Mouse (Mus musculus) adrenal gland, adult 2 months (tissue): ENCODE results near the gene Psma4. TPM values are rescaled to one million over a fixed set of nuclear protein-coding genes. Genes with fewer than 3 reads are reported as not detected.

Source experiments
- DNase-seq: peaks from one replicate; pipeline ENCODE4 v3.0.0; 2021
- polyA plus RNA-seq: library from polyadenylated mRNA; depleted of rRNA; stranded (reverse); fragments of >200 nt; gene quantifications from 2 replicates; pipeline ENCODE4 v1.2.3, GENCODE M21; 2012; rRNA removed
- total RNA-seq, 2 experiments: library from RNA; stranded (reverse); gene quantifications; 2 replicates each; pipeline ENCODE4 v1.2.3; 2021

Gene Psma4
- total and polyA plus RNA-seq, 3 experiments: 15.1 to 183 (median 167) TPM

DNA sequence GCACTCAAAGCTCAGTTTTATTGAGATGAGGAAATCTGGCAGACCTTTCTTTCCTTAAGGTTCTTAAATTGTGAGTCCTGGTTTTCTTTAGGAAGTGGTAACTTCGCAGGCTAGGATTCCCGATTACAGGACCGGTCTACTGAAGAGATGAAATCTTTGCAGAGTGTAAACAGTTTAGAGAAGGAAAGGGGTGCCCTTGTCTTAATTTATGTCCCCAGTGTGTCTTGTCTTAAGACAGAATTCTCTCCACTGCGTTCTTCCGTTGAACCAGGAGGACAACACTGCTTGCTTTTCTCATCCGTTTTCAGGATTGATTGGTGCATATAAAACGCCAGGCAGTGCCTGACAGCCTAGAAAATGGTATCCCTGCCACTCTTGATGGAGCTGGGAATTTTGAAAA lies 31.8 kb downstream of the Psma4 start:
- DNase-seq: no peak

DNA sequence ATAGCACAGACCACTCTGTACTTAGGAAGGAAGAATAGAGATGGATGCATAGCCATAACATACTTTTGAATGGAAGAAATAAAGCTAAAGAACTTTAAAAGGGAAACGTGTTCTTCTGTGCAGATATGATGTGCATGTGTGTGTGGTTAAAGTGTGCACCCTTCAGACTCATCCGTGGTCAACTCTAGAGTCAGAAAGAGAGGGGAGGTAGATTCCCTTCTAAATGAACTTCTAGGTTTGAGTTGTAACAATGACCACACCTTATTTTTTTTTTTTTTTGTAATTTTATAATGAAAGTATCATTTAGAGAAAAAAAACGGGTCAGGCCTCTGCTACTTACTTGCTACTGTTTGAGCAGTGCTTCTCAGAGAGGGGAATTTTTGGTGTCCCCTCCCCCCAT lies 39.8 kb downstream of the Psma4 start:
- DNase-seq: no peak

DNA sequence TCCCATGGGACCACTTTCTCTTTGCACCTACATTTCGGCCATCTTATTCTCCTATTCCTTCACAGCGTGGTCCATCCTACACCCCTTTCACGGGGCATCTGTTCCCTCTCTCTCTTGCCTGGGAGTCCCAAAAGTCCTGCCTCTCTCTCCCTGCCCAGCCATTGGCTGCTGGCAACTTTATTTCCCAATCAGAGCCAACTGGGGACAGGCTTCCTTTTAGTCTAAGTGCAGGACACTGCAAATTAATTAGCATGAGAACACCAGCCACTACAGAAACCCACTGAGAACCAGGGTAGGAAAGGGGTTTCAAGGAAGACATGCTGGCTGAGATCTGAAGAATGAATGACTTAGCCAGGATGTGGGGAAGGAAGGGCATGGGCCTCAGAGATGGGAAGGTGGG lies 43.8 kb downstream of the Psma4 start:
- no peak for DNase-seq

DNA sequence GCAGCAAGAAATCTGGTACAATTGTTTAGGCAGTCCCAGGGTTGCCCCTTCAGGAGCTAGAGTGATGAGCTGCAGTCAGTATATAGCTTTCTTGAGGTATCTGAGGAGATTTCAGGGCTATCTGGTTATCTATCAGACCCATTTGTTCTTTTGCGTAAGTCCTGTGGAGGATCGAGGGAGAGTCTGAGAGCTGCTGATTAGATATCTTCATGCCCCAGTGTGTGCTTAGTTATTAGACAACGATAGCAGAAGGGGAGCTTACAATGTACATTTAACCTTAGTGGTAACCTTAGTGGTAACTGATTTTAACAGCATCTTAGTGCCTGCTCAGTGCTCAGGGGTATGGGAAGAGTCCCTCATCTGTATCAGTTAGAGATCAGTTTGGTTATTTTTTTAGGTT lies 45.1 kb downstream of the Psma4 start:
- DNase-seq: no peak

DNA sequence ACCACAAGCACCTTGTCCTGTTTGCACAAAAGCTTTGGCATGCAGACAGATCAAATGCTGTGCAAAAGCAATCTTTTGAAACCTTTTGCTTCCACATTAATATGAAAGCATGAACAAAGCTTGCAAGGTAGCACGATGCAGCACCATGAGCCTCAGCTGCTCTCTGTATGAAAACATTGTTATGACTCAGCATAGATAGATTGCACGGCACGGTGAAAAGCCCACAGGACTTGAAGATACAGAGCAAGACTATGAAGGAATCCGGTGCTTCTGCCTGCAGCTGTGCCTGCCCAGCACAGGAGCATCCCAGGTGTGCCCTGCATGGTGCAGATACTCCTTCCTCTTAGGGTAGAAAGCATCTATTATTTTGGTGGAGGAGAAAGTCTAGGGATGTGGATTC lies 53.0 kb downstream of the Psma4 start:
- no peak for DNase-seq

Other genes starting within 250 kb of the Psma4 start
- 10 to 100 TPM; 57.4 to 62.8 TPM for gene Wdr61, start 216.3 kb upstream of the Psma4 start, total RNA-seq
- 10.4 and 10.5 TPM in 2 replicates for gene Wdr61, start 216.3 kb upstream of the Psma4 start, polyA plus RNA-seq
- 10 to 100 TPM in 1 of 2 experiments, 1 to 10 TPM in 1; 9.1 to 13.6 TPM for gene Crabp1, start 186.0 kb upstream of the Psma4 start, total RNA-seq
- gene Crabp1, start 186.0 kb upstream of the Psma4 start, polyA plus RNA-seq: 19.9 and 30.1 TPM in 2 replicates
- 10 to 100 TPM; 40.9 to 41.5 TPM for gene Ireb2, start 87.0 kb upstream of the Psma4 start, total RNA-seq
- gene Ireb2, start 87.0 kb upstream of the Psma4 start, polyA plus RNA-seq: 1.0 and 1.5 TPM in 2 replicates
- 1 to 10 TPM; 1.5 to 2.5 TPM for gene Hykk, start 33.5 kb upstream of the Psma4 start, total RNA-seq
- 0.50 and 0.61 TPM in 2 replicates for gene Hykk, start 33.5 kb upstream of the Psma4 start, polyA plus RNA-seq
- gene AY074887, start 208 bp downstream of the Psma4 start, total RNA-seq: not detected
- not detected in 2 replicates for gene AY074887, start 208 bp downstream of the Psma4 start, polyA plus RNA-seq
- 1 to 10 TPM in 1 of 2 experiments, under 1 TPM in 1; 0.63 to 1.2 TPM for gene Chrna5, start 30.1 kb downstream of the Psma4 start, total RNA-seq
- gene Chrna5, start 30.1 kb downstream of the Psma4 start, polyA plus RNA-seq: 0.09 and 0.12 TPM in 2 replicates
- gene Chrna3, start 75.8 kb downstream of the Psma4 start, total RNA-seq: 10 to 100 TPM; 16.7 to 22.7 TPM
- 8.6 and 16.0 TPM in 2 replicates for gene Chrna3, start 75.8 kb downstream of the Psma4 start, polyA plus RNA-seq
- 10 to 100 TPM in 1 of 2 experiments, 1 to 10 TPM in 1; 9.7 to 15.3 TPM for gene Chrnb4, start 98.0 kb downstream of the Psma4 start, total RNA-seq
- gene Chrnb4, start 98.0 kb downstream of the Psma4 start, polyA plus RNA-seq: 5.5 and 10.6 TPM in 2 replicates
- gene Ube2q2, start 198.1 kb downstream of the Psma4 start, total RNA-seq: 10 to 100 TPM; 52.7 to 62.9 TPM
- gene Ube2q2, start 198.1 kb downstream of the Psma4 start, polyA plus RNA-seq: 28.8 and 35.3 TPM in 2 replicates